Comparison of ENCODE assay signal across 7 mouse cellular contexts in genomic region chr4:141767353-141768036, GRCm38 (mm10). TPM values are rescaled to one million over a fixed set of nuclear protein-coding genes. Genes with fewer than 3 reads are reported as not detected.
DNase-seq lines count a peak whose midpoint lies in the region; ATAC-seq and TF ChIP-seq lines count a peak whose summit lies in the region.

No protein-coding gene starts in this region.

- peak overlapping the region; percentile 31 to 37 for H3K4me3 ChIP-seq in liver, embryonic 14.5 days (ENCODE audit: insufficient read depth in 1 of 2, low read depth in 2 of 2, low read length in 2 of 2)

- no peak for TF ChIP-seq CTCF in liver, embryonic 14.5 days (IDR thresholded peaks at IDR 0.05; ENCODE audit: low read depth)

- no peaks in the 10 kb centered on the region for H3K9me3 ChIP-seq in liver, embryonic 14.5 days (ENCODE audit: control insufficient read depth, low read length)

- peak; percentile 44 for DNase-seq in right cerebral cortex, adult 18-20 months
- DNase-seq in right cerebral cortex, postnatal 10 days (ENCODE audit: low spot score in 2 of 2): no peak
- peak; percentile 85 for DNase-seq in cerebellum, adult 9-11 months
- DNase-seq in heart, postnatal 10 days: peak; percentile 82 to 83
- DNase-seq in liver, embryonic 14.5 days (ENCODE audit: low read depth in 3 of 3, low spot score in 3 of 3): peak; percentile 61 to 67 (median 66)
- DNase-seq in spleen, postnatal 10 days (ENCODE audit: low spot score in 2 of 2): peak; percentile 54 to 59
- no peak for DNase-seq in B cell, adult 2 months

- H3K4me1 ChIP-seq in liver, embryonic 14.5 days (replicated peaks; ENCODE audit: control insufficient read depth in 2 of 2, insufficient read depth in 2 of 2, low read length in 1 of 2): peaks cover 52 to 60% of the 10 kb centered on the region in 2 experiments

- no peaks in the 10 kb centered on the region for H3K27me3 ChIP-seq in liver, embryonic 14.5 days (ENCODE audit: control insufficient read depth, insufficient read depth, low read length)

- TF ChIP-seq EP300 in liver, embryonic 14.5 days (IDR thresholded peaks at IDR 0.05; ENCODE audit: low read depth): peak; percentile 47; the same call in 1 of the 2 replicates

- 40% methylated on average over 19 of the region's 19 CpGs for WGBS in liver, embryonic 14.5 days (ENCODE audit: insufficient replicate concordance)

- intact Hi-C loops in heart, postnatal 10 days (cut with DNase I): loop anchor here (2.0 kb wide), 1 partner anchor 51 kb away; no protein-coding TSS in a partner anchor

- peak overlapping the region; percentile 68 for H3K4me2 ChIP-seq in liver, embryonic 14.5 days (ENCODE audit: low read depth)

- peak; percentile 91 for ATAC-seq in liver, embryonic 14.5 days (ENCODE audit: insufficient read depth)

- H3K27ac ChIP-seq in liver, embryonic 14.5 days: peak overlapping the region; percentile 70

- peak overlapping the region; percentile 29 for H3K9ac ChIP-seq in liver, embryonic 14.5 days (replicated peaks)

- peaks cover 38% of the 10 kb centered on the region for H3K36me3 ChIP-seq in liver, embryonic 14.5 days (replicated peaks; ENCODE audit: control insufficient read depth, insufficient read depth, low read depth)

RNA-seq across cellular contexts. Expression of gene Agmat, which starts 21.0 kb away (rescaled TPM):
- under 1 TPM; 0.48 to 0.79 TPM for total RNA-seq in heart, postnatal 10 days (2021)
- 11.2 and 14.4 TPM in 2 replicates for polyA plus RNA-seq in liver, embryonic 14.5 days (2012; rRNA removed)
- 18.1 and 18.7 TPM in 2 replicates for polyA plus RNA-seq in liver, embryonic 14.5 days (2014; fragmentation: Nextera tagmentation; extraction: Ambion mirVana)

RNA-seq across cellular contexts. Expression of gene Dnajc16, which starts 23.2 kb away (rescaled TPM):
- total RNA-seq in heart, postnatal 10 days (2021): 10 to 100 TPM; 17.6 to 18.0 TPM
- 2.4 and 2.8 TPM in 2 replicates for polyA plus RNA-seq in liver, embryonic 14.5 days (2012; rRNA removed)
- polyA plus RNA-seq in liver, embryonic 14.5 days (2014; fragmentation: Nextera tagmentation; extraction: Ambion mirVana): 1.4 and 1.7 TPM in 2 replicates

RNA-seq across cellular contexts. Expression of gene Casp9, which starts 25.9 kb away (rescaled TPM):
- 10 to 100 TPM; 10.5 to 12.4 TPM for total RNA-seq in heart, postnatal 10 days (2021)
- 7.5 and 7.6 TPM in 2 replicates for polyA plus RNA-seq in liver, embryonic 14.5 days (2012; rRNA removed)
- polyA plus RNA-seq in liver, embryonic 14.5 days (2014; fragmentation: Nextera tagmentation; extraction: Ambion mirVana): 5.8 and 6.5 TPM in 2 replicates

RNA-seq across cellular contexts. Expression of gene Ddi2, which starts 44.3 kb away (rescaled TPM):
- total RNA-seq in heart, postnatal 10 days (2021): 10 to 100 TPM; 38.5 to 41.1 TPM
- polyA plus RNA-seq in liver, embryonic 14.5 days (2012; rRNA removed): 6.7 and 9.5 TPM in 2 replicates
- 9.2 and 11.4 TPM in 2 replicates for polyA plus RNA-seq in liver, embryonic 14.5 days (2014; fragmentation: Nextera tagmentation; extraction: Ambion mirVana)

RNA-seq across cellular contexts. Expression of gene Cela2a, which starts 58.5 kb away (rescaled TPM):
- under 1 TPM in 1 of 2 experiments, not detected in 1; 0.87 TPM for total RNA-seq in heart, postnatal 10 days (2021)
- not detected in 2 replicates for polyA plus RNA-seq in liver, embryonic 14.5 days (2012; rRNA removed)
- polyA plus RNA-seq in liver, embryonic 14.5 days (2014; fragmentation: Nextera tagmentation; extraction: Ambion mirVana): not detected in 2 replicates

Comparison
In these comparisons a context has a peak if more than half of its experiments do, and no peak if none do; other contexts are left out.
1. DNase-seq: peak in right cerebral cortex, adult 18-20 months (single experiment), cerebellum, adult 9-11 months (single experiment), heart, postnatal 10 days (2 of 2), liver, embryonic 14.5 days (3 of 3) and spleen, postnatal 10 days (2 of 2); none in right cerebral cortex, postnatal 10 days (0 of 2) and B cell, adult 2 months (0 of 2).